Mouse (Mus musculus) right cerebral cortex, postnatal 4 days (tissue): ENCODE data around the gene Pcgf2.

Experiments
- DNase-seq: peaks from one replicate; pipeline ENCODE4 v3.0.0-alpha.2; 2022

Gene Pcgf2

GRCm38 (mm10) chr11:97694435-97694834 is 5.9 kb downstream of the Pcgf2 start:
- DNase-seq = no peak

GRCm38 (mm10) chr11:97689861-97690260 is 10.4 kb downstream of the Pcgf2 start:
- DNase-seq = peak; percentile 91

- DNase-seq = no peak
These were observed 13.2 kb downstream of the Pcgf2 start for GRCm38 (mm10) chr11:97687061-97687460.

GRCm38 (mm10) chr11:97686322-97686908 is 13.9 kb downstream of the Pcgf2 start:
- DNase-seq = no peak

GRCm38 (mm10) chr11:97685613-97686321 is 14.5 kb downstream of the Pcgf2 start, which contains the start of gene Cisd3:
TSS of gene Cisd3 (plus strand) at chr11:97685826.
- peak; percentile 68 for DNase-seq

GRCm38 (mm10) chr11:97684766-97685165 is 15.5 kb downstream of the Pcgf2 start:
- DNase-seq = no peak

- no peak for DNase-seq
These were observed 16.1 kb downstream of the Pcgf2 start for GRCm38 (mm10) chr11:97684063-97684680.

- DNase-seq = no peak
These were observed 17.7 kb downstream of the Pcgf2 start for GRCm38 (mm10) chr11:97682504-97683055.

- peak; percentile 57 for DNase-seq
These were observed 19.9 kb downstream of the Pcgf2 start for GRCm38 (mm10) chr11:97680430-97680829.

- no peak for DNase-seq
These were observed 22.0 kb downstream of the Pcgf2 start for GRCm38 (mm10) chr11:97678301-97678700.

- DNase-seq = no peak
These were observed 22.5 kb downstream of the Pcgf2 start for GRCm38 (mm10) chr11:97677842-97678241.

- no peak for DNase-seq
These were observed 22.9 kb downstream of the Pcgf2 start for GRCm38 (mm10) chr11:97677381-97677780.

GRCm38 (mm10) chr11:97676050-97676754 is 24.1 kb downstream of the Pcgf2 start:
- no peak for DNase-seq

GRCm38 (mm10) chr11:97673148-97673547 is 27.1 kb downstream of the Pcgf2 start:
- DNase-seq = no peak

GRCm38 (mm10) chr11:97671177-97671527 is 29.1 kb downstream of the Pcgf2 start:
- no peak for DNase-seq

- DNase-seq = no peak
These were observed 29.8 kb downstream of the Pcgf2 start for GRCm38 (mm10) chr11:97670234-97671176.

- DNase-seq = no peak
These were observed 30.5 kb downstream of the Pcgf2 start for GRCm38 (mm10) chr11:97669829-97670228.

- no peak for DNase-seq
These were observed 31.0 kb downstream of the Pcgf2 start for GRCm38 (mm10) chr11:97669268-97669667.

- DNase-seq = no peak
These were observed 32.1 kb downstream of the Pcgf2 start for GRCm38 (mm10) chr11:97668160-97668559.

GRCm38 (mm10) chr11:97666794-97667193 is 33.5 kb downstream of the Pcgf2 start:
- no peak for DNase-seq

- DNase-seq = no peak
These were observed 34.1 kb downstream of the Pcgf2 start for GRCm38 (mm10) chr11:97666221-97666620.

GRCm38 (mm10) chr11:97665431-97665830 is 34.9 kb downstream of the Pcgf2 start:
- DNase-seq = no peak
